Mouse (Mus musculus): ENCODE results near the gene Gm5447.

The Gm5447 gene

DNA sequence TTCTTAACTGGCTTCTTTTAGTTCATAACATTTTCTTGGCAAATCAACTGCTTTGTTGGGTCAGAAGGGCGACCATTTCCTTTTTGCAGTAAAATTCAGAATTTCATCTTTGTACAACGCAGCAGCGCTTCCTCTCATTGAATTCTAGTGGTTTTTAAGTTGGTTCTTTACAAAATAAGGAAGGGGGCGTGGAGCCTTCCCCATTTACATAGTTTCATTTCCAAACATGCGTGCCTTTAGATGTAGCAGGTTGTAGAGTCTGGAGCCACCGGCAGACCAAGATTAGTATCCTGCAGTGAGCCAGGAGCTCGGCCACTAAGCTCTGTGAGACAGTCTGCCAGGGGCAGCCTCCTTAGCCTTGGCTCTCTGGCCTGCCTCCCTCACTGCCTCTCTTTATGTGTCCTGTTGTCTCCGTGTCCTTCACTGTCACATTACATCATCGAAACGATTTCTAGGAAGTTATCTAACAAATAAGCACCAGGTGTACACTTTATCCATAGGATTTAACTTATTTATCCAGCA is 13.0 kb downstream of the Gm5447 start:
- DNase-seq (ENCODE audit: low spot score) = no peak

DNA sequence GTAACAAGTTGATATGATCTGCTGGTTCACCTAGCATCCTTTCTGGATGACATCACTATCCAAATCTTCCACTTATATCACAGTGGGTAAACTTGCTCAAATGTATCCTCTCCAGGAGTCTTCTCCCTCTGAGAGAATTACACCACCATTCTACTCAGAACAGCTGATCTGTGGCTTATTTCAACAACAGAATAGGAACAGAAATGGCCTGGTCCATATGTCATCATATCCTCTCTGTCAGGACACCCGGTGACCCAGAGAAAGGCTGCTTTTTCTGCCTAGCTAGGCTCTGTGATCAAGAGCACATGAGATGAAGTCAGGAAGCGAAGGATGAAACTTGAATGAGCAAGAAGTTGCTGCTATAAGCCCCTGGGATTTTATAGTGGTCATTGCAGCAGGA is 13.7 kb downstream of the Gm5447 start:
- DNase-seq (ENCODE audit: low spot score) = no peak

DNA sequence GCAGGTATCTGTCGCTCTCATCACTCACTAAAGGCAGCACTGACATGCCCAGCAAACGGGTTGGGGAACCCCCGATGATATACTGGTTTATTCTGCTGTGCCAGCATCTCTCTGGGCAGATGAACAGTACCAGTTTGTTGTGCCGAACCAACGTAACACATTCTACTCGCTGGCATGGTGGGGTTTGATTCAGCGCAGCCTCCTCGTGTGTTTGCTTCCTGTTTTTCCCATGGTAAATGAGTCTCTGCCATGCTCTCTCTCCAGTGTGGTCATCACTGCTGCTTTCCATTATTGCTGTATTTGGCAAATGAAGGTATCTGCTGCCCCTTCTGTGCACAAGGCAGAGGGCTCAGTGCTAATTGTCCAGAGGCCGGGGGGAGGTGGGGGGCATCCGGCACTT is 15.7 kb downstream of the Gm5447 start:
- DNase-seq (ENCODE audit: low spot score) = no peak

DNA sequence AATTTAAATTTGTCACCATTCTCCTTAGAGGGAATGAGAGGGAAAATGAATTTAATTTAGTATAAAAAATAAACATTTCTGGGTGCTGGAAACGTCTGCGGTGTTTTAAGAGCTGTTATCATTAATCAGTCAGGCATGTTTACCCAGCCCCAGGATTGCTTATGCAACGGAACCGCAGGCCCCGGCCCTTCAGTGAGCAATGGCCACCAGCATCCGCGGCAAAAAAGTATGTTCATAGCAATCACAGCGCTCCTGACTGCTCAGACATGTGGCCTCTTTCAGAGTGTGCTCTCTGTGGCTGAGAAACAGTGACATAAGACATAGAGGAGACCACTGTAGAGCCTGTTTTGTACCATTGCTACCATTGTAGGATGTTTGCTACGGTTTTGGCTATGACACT is 16.2 kb downstream of the Gm5447 start:
- no peak for DNase-seq (ENCODE audit: low spot score)

DNA sequence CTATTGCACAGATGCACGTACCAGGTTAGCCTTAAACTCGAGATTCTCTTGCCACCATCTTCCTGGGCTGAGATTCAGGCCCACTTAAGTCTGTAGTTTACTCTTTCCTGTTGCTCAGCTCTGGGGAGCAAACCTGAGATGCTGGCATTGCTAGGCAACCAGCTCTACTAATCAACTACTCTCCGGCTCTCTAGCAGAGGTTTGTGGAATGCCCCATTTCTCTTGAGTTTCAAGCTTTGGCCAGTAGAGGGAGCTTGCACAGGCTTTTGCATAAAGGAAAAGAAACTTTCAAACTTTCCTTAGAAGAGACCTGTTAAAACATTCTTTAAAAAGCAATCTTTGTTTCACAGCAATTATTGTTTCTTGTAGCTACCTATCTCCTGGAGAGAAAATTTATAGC is 19.8 kb downstream of the Gm5447 start:
- peak; percentile 77 for DNase-seq (ENCODE audit: low spot score)

DNA sequence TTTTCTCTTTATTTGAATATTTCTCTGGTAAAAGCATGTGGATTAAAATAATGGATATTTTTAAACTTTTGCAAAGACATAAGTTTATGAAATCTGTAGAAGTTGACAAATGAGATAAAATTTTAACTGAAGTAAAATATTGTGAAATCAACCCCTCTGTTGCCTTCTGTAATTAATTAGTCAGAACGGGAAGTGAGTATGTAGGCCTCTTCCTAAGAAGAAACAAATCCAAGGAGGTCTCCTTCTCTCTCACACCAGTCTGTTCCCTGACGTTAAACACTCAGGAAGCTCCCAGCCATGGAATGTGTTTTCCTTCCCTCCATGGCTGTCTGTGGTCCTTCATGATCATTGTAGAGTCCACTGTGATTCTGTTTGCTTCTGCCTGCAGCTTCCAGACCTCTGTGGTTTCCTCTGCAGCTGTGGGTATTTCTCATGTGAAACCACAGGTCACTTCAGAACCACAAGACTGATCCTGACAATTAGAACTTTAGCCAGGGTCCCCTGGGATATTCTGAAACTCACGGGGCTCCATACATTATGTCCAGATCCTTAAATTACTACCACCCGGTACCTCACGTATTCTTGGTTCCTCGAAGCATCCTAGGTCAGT is 20.4 kb downstream of the Gm5447 start:
- no peak for DNase-seq (ENCODE audit: low spot score)

DNA sequence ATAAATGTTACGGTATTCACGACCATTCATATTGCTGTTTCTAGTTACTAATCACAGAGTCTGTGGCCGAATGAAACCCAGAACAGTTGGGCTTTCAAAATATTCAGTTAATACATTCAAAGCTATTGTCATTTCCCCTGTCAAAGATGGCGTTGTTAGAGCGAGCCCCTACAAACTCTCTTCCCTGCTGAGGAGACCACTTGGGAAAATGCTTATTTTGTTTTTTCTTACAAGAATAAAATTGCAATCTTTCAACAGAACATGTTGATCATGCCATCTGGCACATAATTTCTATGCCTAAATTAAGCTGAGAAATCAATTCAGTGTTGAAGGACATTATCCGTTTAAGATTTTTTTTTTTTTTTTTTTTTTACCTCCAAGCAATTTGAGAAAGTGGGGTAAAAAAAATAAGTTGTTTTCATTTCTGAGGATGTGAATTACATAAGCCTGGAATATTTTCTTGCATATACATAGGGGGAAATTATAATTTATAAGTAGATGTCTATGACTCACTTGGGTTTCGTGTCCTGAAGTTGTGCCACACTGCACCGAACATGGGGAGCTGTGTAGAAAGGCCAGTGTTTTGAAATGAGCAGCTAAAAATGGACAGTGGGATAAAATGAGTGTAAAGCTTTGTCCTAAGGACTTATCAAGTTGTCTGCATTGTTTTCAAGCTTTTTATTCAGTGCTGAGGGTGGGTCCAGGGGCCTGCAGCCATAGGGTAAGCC is 23.7 kb downstream of the Gm5447 start:
- DNase-seq (ENCODE audit: low spot score) = no peak

DNA sequence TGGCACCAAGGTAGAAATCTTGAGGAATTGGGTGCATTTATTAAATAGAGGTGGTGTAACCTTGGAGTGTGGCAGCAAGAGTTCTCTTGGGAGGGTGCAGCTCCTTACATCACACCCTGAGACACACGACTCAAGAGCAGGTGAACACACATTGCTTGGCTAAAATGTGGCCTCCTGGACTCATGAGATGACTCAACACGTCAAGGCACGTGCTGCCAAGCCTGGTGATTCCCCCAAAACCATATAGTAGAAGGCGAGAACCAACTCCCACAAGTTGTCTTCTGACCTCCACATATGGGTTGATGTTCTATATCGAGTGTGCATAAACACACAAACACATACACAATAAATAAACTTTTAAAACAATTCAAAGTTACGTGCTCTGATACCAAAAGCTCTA is 25.8 kb downstream of the Gm5447 start:
- DNase-seq (ENCODE audit: low spot score) = no peak

DNA sequence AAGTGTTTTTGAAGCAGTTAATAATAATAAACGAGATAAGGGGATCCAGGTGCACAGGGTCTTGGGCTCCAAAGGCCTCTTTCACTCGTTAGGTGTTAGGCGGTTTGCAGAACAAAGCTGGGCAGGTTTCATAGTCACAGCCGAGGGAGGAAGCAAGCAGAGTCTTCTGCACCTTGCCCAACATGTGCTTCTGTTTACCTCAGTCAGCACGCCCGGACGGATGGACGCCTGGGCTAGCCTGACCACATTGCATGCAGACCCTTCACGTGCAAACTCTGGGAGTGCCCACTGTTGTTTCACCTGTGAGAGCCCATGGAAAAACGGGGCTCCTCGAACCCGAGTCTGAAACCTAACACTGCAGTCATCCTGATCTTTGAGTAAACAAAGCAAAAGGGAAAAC is 30.5 kb downstream of the Gm5447 start:
- DNase-seq (ENCODE audit: low spot score) = no peak

DNA sequence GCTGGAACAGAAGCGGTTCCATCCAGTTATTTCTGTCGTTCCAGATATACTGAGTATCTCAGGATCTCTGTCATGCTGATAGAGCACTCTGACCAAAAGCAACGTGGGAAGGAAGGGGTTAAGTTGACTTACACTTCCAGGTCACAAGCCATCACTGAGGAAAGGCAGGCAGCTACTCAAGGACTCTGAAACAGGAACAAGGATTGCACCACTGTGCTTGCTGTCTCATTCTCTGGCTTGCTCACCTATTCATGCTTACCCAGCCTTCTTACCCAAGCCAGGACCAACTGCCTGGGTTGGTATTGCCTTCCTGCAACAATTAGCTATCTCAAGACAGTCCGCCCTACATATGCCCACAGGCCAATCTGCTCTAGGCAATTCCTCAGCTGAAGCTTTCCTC is 31.0 kb downstream of the Gm5447 start:
- peak; percentile 8 for DNase-seq (ENCODE audit: low spot score)

DNA sequence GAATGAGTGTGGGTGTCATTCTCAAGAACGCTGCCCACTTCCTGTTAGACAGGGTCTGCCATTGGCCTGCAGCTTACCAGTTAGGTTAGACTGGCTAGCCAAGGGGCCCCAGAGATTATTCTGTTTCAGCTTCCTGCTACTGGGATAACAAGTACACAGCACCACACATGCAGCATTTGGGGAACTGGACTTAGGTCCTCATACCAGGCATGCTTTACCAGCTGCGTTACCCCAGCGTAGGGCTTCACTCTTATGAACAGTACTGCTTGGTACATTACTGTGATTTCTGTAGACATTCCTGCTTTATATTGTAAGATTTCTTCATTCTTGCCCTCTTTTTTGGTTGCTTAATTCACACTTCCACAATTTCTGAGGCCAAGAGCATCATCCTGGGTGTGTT is 43.5 kb downstream of the Gm5447 start:
- no peak for DNase-seq (ENCODE audit: low spot score)

DNA sequence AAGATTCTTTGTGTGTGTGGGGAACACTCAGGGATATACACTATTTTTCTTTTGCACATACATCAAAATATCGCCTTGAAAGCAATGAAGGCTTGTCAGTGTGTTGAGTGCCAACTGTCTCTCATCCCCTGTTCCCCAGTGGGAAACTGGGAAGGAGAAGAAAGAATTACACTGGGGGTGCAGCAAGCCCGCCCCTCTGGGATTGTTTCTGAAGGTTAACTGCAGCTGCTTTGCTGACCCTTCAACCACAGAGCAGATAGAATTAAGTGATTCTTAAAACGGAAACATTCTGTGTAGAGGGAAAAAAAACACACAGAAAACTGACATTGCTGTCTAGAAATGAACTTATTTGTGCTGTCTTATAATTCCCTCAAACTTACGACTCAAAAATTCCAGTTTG is 47.5 kb downstream of the Gm5447 start:
- peak; percentile 42 for DNase-seq (ENCODE audit: low spot score)

DNA sequence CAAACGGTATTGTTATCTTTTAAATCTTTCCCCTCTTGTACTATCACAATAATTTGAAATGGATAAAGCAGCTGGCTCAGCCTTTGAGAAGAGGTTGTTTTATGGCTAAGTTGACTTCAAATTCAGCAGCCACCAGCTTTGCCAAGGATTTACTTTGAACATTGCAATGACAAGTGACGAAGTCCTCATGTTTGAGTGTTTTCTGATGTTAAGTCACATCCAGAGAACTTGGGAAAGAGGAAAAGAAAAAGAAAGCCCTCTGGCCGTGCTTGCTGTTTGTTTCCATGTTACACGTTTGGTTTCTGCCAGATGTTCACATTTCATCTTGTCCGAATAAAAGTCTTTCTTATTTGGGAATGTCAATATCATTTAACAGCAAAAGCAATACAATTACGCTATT is 47.9 kb downstream of the Gm5447 start:
- peak; percentile 51 for DNase-seq (ENCODE audit: low spot score)

DNA sequence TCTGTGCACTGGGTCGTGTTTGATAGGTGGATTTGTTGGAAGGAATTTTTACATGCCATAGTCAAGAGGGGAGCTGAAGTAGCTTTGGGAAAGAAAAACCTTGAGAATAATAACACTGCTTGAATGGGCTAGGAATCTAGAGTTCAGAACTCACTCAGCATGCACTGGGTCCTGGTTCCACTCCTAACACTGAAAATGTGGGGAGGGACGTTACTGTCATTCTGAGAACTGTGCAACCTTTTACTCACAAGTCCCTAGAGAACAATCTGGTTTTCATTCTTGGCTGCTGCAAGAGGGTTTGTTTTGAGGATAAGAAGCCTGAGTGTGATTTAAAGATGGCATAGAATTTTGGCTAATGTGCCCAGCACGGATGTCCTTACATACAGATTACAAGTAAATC is 49.7 kb downstream of the Gm5447 start:
- no peak for DNase-seq (ENCODE audit: low spot score)
